Mouse (Mus musculus) MEL (cell line): Measurements from ENCODE around the gene Klf12.

Source experiments
- CTCF ChIP-seq, 3 experiments: IDR thresholded peaks in 2 of 3; conservative IDR thresholded peaks in 1 of 3; 2 replicates each; pipeline ENCODE4 v1.5.1; 2011 to 2012; ENCODE audit warnings: low read length in 3 of 3, low read depth in 2 of 3, mild to moderate bottlenecking in 2 of 3, improper control_type of control experiment in 1 of 3, inconsistent platforms in 1 of 3, mixed read lengths in 1 of 3, moderate library complexity in 1 of 3; ENCODE audit not compliant: control insufficient read depth in 1 of 3, insufficient read depth in 1 of 3, poor library complexity in 1 of 3, severe bottlenecking in 1 of 3
- EP300 ChIP-seq, 2 experiments: IDR thresholded peaks; 2 replicates each; pipeline ENCODE4 v1.6.1; 2011; ENCODE audit warnings: improper control_type of control experiment in 2 of 2, low read length in 2 of 2, low read depth in 1 of 2, mild to moderate bottlenecking in 1 of 2
- ETS1 ChIP-seq: IDR thresholded peaks from 2 replicates; pipeline ENCODE4 v1.6.1; 2012; ENCODE audit warnings: low read depth, mild to moderate bottlenecking, inconsistent platforms, low read length, improper control_type of control experiment, moderate library complexity
- GABPA ChIP-seq: IDR thresholded peaks from 2 replicates; pipeline ENCODE4 v1.6.1; 2012; ENCODE audit warnings: low read depth, mild to moderate bottlenecking, inconsistent platforms, low read length, improper control_type of control experiment, moderate library complexity
- HCFC1 ChIP-seq: IDR thresholded peaks from 2 replicates; pipeline ENCODE4 v1.6.1; 2012; ENCODE audit warnings: low read depth, mild to moderate bottlenecking, inconsistent platforms, low read length, improper control_type of control experiment, moderate library complexity
- MYC ChIP-seq: IDR thresholded peaks from 2 replicates; pipeline ENCODE4 v1.6.1; 2011; ENCODE audit warnings: low read depth, mild to moderate bottlenecking, low read length, improper control_type of control experiment, moderate library complexity
- POLR2A ChIP-seq, 2 experiments: IDR thresholded peaks; 2 replicates each; pipeline ENCODE4 v1.6.1; 2011 to 2012; ENCODE audit warnings: low read length in 2 of 2, mild to moderate bottlenecking in 2 of 2, control low read depth in 1 of 2, improper control_type of control experiment in 1 of 2, low read depth in 1 of 2, moderate library complexity in 1 of 2; ENCODE audit not compliant: control insufficient read depth in 1 of 2, insufficient read depth in 1 of 2, poor library complexity in 1 of 2
- POLR2AphosphoS5 ChIP-seq: IDR thresholded peaks from 2 replicates; pipeline ENCODE4 v1.6.1; 2012; ENCODE audit warnings: low read depth, borderline replicate concordance, mild to moderate bottlenecking, inconsistent platforms, low read length, moderate library complexity, mixed read lengths
- TAL1 ChIP-seq: IDR thresholded peaks from 2 replicates; pipeline ENCODE4 v1.6.1; 2012; ENCODE audit warnings: mild to moderate bottlenecking, inconsistent platforms, low read length, moderate library complexity, mixed read lengths
- TBP ChIP-seq: IDR thresholded peaks from 2 replicates; pipeline ENCODE4 v1.8.0; 2011; ENCODE audit warnings: low read depth, low read length, improper control_type of control experiment
- UBTF ChIP-seq: IDR thresholded peaks from 2 replicates; pipeline ENCODE4 v1.6.1; 2012; ENCODE audit warnings: low read depth, mild to moderate bottlenecking, inconsistent platforms, low read length, improper control_type of control experiment, moderate library complexity, borderline replicate concordance; ENCODE audit not compliant: insufficient read depth
- USF1 ChIP-seq: IDR thresholded peaks from 2 replicates; pipeline ENCODE4 v1.6.1; 2014; ENCODE audit warnings: low read depth, mild to moderate bottlenecking, inconsistent platforms, low read length, improper control_type of control experiment, moderate library complexity
- ZKSCAN1 ChIP-seq: IDR thresholded peaks from 2 replicates; pipeline ENCODE4 v1.6.1; 2012; ENCODE audit warnings: low read depth, mild to moderate bottlenecking, inconsistent platforms, low read length, improper control_type of control experiment, moderate library complexity
- ZNF384 ChIP-seq: IDR thresholded peaks from 2 replicates; pipeline ENCODE4 v1.6.1; 2012; ENCODE audit warnings: low read depth, mild to moderate bottlenecking, inconsistent platforms, low read length, improper control_type of control experiment

DNA sequence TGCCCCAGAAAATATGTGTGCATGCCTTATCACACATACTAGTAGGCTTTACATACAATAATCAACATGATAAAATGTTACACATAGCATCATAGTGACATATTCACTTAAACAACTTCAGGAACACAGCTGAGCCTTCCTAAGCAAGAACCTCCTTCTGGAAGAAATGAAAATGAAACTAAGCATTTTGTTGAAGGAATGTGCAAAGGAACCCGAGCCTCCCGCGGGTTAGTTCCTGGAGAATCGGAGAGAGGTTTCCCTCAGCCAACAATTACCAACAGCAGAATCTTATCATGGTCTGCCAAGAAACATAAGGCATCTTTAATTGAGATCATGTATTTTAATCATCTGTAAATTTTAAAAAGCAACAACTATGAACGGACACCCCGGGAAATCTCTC lies 257.8 kb downstream of the Klf12 start:
- no peak for TF ChIP-seq HCFC1
- no peak for TF ChIP-seq CTCF (IDR thresholded peaks at IDR 0.05 in 2 of 3, conservative IDR thresholded peaks at IDR 0.05 in 1 of 3; ENCODE audit: control insufficient read depth in 1 of 3, insufficient read depth in 1 of 3, low read depth in 2 of 3, low read length in 3 of 3, poor library complexity in 1 of 3, severe bottlenecking in 1 of 3)
- no peak for TF ChIP-seq EP300 (IDR thresholded peaks at IDR 0.05; ENCODE audit: low read depth in 1 of 2, low read length in 2 of 2)
- TF ChIP-seq GABPA: no peak
- no peak for TF ChIP-seq POLR2A (IDR thresholded peaks at IDR 0.05; ENCODE audit: control insufficient read depth in 1 of 2, insufficient read depth in 1 of 2, low read depth in 1 of 2, low read length in 2 of 2, poor library complexity in 1 of 2)
- no peak for TF ChIP-seq TAL1
- TF ChIP-seq USF1: no peak
- TF ChIP-seq POLR2AphosphoS5: no peak
- TF ChIP-seq TBP: no peak
- TF ChIP-seq MYC: no peak
- TF ChIP-seq ZKSCAN1: no peak
- TF ChIP-seq UBTF: no peak
- TF ChIP-seq ETS1: no peak
- TF ChIP-seq ZNF384: no peak
